Mouse (Mus musculus) testis, adult 2 months (tissue): ENCODE results near the gene Cidec.

Experiments
- CTCF ChIP-seq: fragments of 200-500 bp; IDR thresholded peaks from 2 replicates; pipeline ENCODE4 v1.5.1; 2012; ENCODE audit warnings: low read depth, mild to moderate bottlenecking, inconsistent platforms, low read length, moderate library complexity; ENCODE audit not compliant: control insufficient read depth, insufficient read depth, insufficient replicate concordance
- POLR2A ChIP-seq: fragments of 200-500 bp; IDR thresholded peaks from 2 replicates; pipeline ENCODE4 v1.6.1; 2012; ENCODE audit warnings: low read depth, mild to moderate bottlenecking, inconsistent platforms, low read length, moderate library complexity; ENCODE audit not compliant: control insufficient read depth

GRCm38 (mm10) chr6:113379246-113379645 is 56.3 kb downstream of the Cidec start:
- TF ChIP-seq CTCF = no peak
- no peak for TF ChIP-seq POLR2A
